Mouse (Mus musculus) kidney, embryonic 15.5 days (tissue): ENCODE measurements around the gene Tmeff1. TPM values are rescaled to one million over a fixed set of nuclear protein-coding genes. Genes with fewer than 3 reads are reported as not detected.

Experiments used
- ATAC-seq: fragments of 200-750 bp; cut with Nextera tagmentation; replicated peaks from 2 replicates; pipeline ENCODE4 v1.8.0; 2017; ENCODE audit warnings: moderate TSS enrichment; ENCODE audit not compliant: low FRiP score
- H3K27ac ChIP-seq: fragments of 300-500 bp; sonication (generic); 2 replicates; pipeline ENCODE4 v1.5.1; 2015; ENCODE audit warnings: mild to moderate bottlenecking, inconsistent platforms
- H3K27me3 ChIP-seq: fragments of 300-500 bp; sonication (generic); 2 replicates; pipeline ENCODE4 v1.6.1; 2015; ENCODE audit warnings: inconsistent platforms
- H3K36me3 ChIP-seq: fragments of 300-500 bp; sonication (generic); 2 replicates; pipeline ENCODE4 v1.6.1; 2015; ENCODE audit warnings: inconsistent platforms
- H3K4me1 ChIP-seq: fragments of 300-500 bp; sonication (generic); 2 replicates; pipeline ENCODE4 v1.6.1; 2015; ENCODE audit warnings: inconsistent platforms
- H3K4me2 ChIP-seq: fragments of 300-500 bp; sonication (generic); 2 replicates; pipeline ENCODE4 v1.6.1; 2015; ENCODE audit warnings: moderate library complexity, mild to moderate bottlenecking, inconsistent platforms
- H3K4me3 ChIP-seq: fragments of 300-500 bp; sonication (generic); replicated peaks from 2 replicates; pipeline ENCODE4 v1.5.1; 2015; ENCODE audit warnings: mild to moderate bottlenecking, inconsistent platforms
- H3K9ac ChIP-seq: fragments of 300-500 bp; sonication (generic); 2 replicates; pipeline ENCODE4 v1.6.1; 2015; ENCODE audit warnings: mild to moderate bottlenecking, inconsistent platforms
- H3K9me3 ChIP-seq: fragments of 300-500 bp; sonication (generic); replicated peaks from 2 replicates; pipeline ENCODE4 v1.6.1; 2016; ENCODE audit warnings: inconsistent platforms
- WGBS: fragments of 180-500 bp; shearing (Covaris S2); methylation state at CpG from one replicate; pipeline ENCODE4 v1.1.7; 2015; ENCODE audit warnings: mixed read lengths; 5-methylcytosine and 5-hydroxymethylcytosine counted together
- polyA plus RNA-seq: library from polyadenylated mRNA; unstranded; fragments of >200 nt; fragmentation: Nextera tagmentation; extraction: Ambion mirVana; gene quantifications from 2 replicates; pipeline ENCODE4 v1.2.1, GENCODE M21; 2015

The Tmeff1 gene
- polyA plus RNA-seq, 1 experiment from 2014 or later, result 53.8 TPM

- H3K9me3 ChIP-seq, result no peaks in the 10 kb centered on the region
Measured at GRCm38 (mm10) chr4:48592328-48592727, 7.4 kb downstream of the Tmeff1 start.

GRCm38 (mm10) chr4:48592844-48593243, 7.9 kb downstream of the Tmeff1 start:
- Histone ChIP-seq H3K9me3 (no peaks in the 10 kb centered on the region), H3K27ac (no peak overlapping the region), H3K36me3 (no peaks in the 10 kb centered on the region; the same call in 1 of the 2 replicates), H3K4me1 (peaks cover 7% of the 10 kb centered on the region), H3K9ac (no peak overlapping the region), H3K4me2 (no peak overlapping the region), H3K27me3 (no peaks in the 10 kb centered on the region), H3K4me3 (no peak overlapping the region)
- 88% methylated on average over 7 of the region's 7 CpGs for WGBS
- no peak for ATAC-seq

More at GRCm38 (mm10) chr4:48592328-48592727, 7.4 kb downstream of the Tmeff1 start:
- H3K4me1 ChIP-seq, result peaks cover 5% of the 10 kb centered on the region
- no peak for ATAC-seq
- H3K27ac ChIP-seq, result no peak overlapping the region
- peaks cover 4% of the 10 kb centered on the region; the same call in 1 of the 2 replicates for H3K36me3 ChIP-seq
- H3K27me3 ChIP-seq, result no peaks in the 10 kb centered on the region
- no peak overlapping the region for H3K4me2 ChIP-seq
- 48% methylated on average over 5 of the region's 5 CpGs for WGBS
- H3K9ac ChIP-seq, result no peak overlapping the region
- H3K4me3 ChIP-seq, result no peak overlapping the region

- Histone ChIP-seq H3K27me3 (no peaks in the 10 kb centered on the region), H3K4me3 (no peak overlapping the region), H3K9ac (no peak overlapping the region), H3K9me3 (no peaks in the 10 kb centered on the region), H3K36me3 (peaks cover 3% of the 10 kb centered on the region; the same call in 1 of the 2 replicates), H3K4me1 (0 out of 2 replicates have a peak, but pooled peaks cover 3% of the 10 kb centered on the region), H3K4me2 (no peak overlapping the region), H3K27ac (no peak overlapping the region)
- 93% methylated on average over 7 of the region's 7 CpGs for WGBS
- no peak for ATAC-seq
Measured at GRCm38 (mm10) chr4:48596111-48596510, 11.1 kb downstream of the Tmeff1 start.

- H3K4me3 ChIP-seq, result no peak overlapping the region
- H3K9ac ChIP-seq, result no peak overlapping the region
- H3K27ac ChIP-seq, result no peak overlapping the region
- no peaks in the 10 kb centered on the region for H3K4me1 ChIP-seq
- WGBS, result 77% methylated on average over 3 of the region's 3 CpGs
- ATAC-seq, result no peak
- H3K4me2 ChIP-seq, result no peak overlapping the region
- peaks cover 45% of the 10 kb centered on the region for H3K36me3 ChIP-seq
- no peaks in the 10 kb centered on the region for H3K9me3 ChIP-seq
- H3K27me3 ChIP-seq, result no peaks in the 10 kb centered on the region
Measured at GRCm38 (mm10) chr4:48605650-48606049, 20.7 kb downstream of the Tmeff1 start.

- no peaks in the 10 kb centered on the region for H3K4me1 ChIP-seq
- no peak overlapping the region for H3K27ac ChIP-seq
- no peaks in the 10 kb centered on the region for H3K9me3 ChIP-seq
- H3K36me3 ChIP-seq, result peaks cover 69% of the 10 kb centered on the region
- H3K4me2 ChIP-seq, result no peak overlapping the region
- WGBS, result 91% methylated on average over 9 of the region's 9 CpGs
- H3K4me3 ChIP-seq, result no peak overlapping the region
- ATAC-seq, result no peak
- H3K27me3 ChIP-seq, result no peaks in the 10 kb centered on the region
- H3K9ac ChIP-seq, result no peak overlapping the region
Measured at GRCm38 (mm10) chr4:48609485-48609884, 24.5 kb downstream of the Tmeff1 start.

GRCm38 (mm10) chr4:48610251-48610650, 25.3 kb downstream of the Tmeff1 start:
- Histone ChIP-seq H3K27me3 (no peaks in the 10 kb centered on the region), H3K4me1 (no peaks in the 10 kb centered on the region), H3K9me3 (no peaks in the 10 kb centered on the region), H3K4me3 (no peak overlapping the region), H3K36me3 (peaks cover 66% of the 10 kb centered on the region), H3K9ac (no peak overlapping the region), H3K27ac (no peak overlapping the region), H3K4me2 (no peak overlapping the region)
- WGBS, result 96% methylated on average over 6 of the region's 6 CpGs
- no peak for ATAC-seq

- Histone ChIP-seq H3K4me3 (no peak overlapping the region), H3K9ac (no peak overlapping the region), H3K27me3 (no peaks in the 10 kb centered on the region), H3K9me3 (no peaks in the 10 kb centered on the region), H3K36me3 (peaks cover 67% of the 10 kb centered on the region), H3K4me2 (no peak overlapping the region), H3K4me1 (no peaks in the 10 kb centered on the region), H3K27ac (no peak overlapping the region)
- ATAC-seq, result no peak
- 87% methylated on average over 4 of the region's 4 CpGs for WGBS
Measured at GRCm38 (mm10) chr4:48615483-48615882, 30.5 kb downstream of the Tmeff1 start.

GRCm38 (mm10) chr4:48617201-48617600, 32.2 kb downstream of the Tmeff1 start:
- H3K4me3 ChIP-seq, result no peak overlapping the region
- H3K9me3 ChIP-seq, result no peaks in the 10 kb centered on the region
- H3K27ac ChIP-seq, result no peak overlapping the region
- H3K27me3 ChIP-seq, result no peaks in the 10 kb centered on the region
- H3K4me1 ChIP-seq, result no peaks in the 10 kb centered on the region
- H3K36me3 ChIP-seq, result peaks cover 62% of the 10 kb centered on the region
- 96% methylated on average over 15 of the region's 15 CpGs for WGBS
- no peak overlapping the region for H3K9ac ChIP-seq
- no peak overlapping the region for H3K4me2 ChIP-seq
- ATAC-seq, result no peak

GRCm38 (mm10) chr4:48620121-48620520, 35.1 kb downstream of the Tmeff1 start:
- H3K4me3 ChIP-seq, result no peak overlapping the region
- H3K9ac ChIP-seq, result no peak overlapping the region
- ATAC-seq, result no peak
- no peak overlapping the region for H3K27ac ChIP-seq
- peaks cover 62% of the 10 kb centered on the region for H3K36me3 ChIP-seq
- H3K27me3 ChIP-seq, result no peaks in the 10 kb centered on the region
- WGBS, result 79% methylated on average over 6 of the region's 6 CpGs
- H3K4me1 ChIP-seq, result no peaks in the 10 kb centered on the region
- no peak overlapping the region for H3K4me2 ChIP-seq
- no peaks in the 10 kb centered on the region for H3K9me3 ChIP-seq

GRCm38 (mm10) chr4:48622246-48622645, 37.3 kb downstream of the Tmeff1 start:
- H3K36me3 ChIP-seq, result peaks cover 56% of the 10 kb centered on the region
- H3K4me3 ChIP-seq, result no peak overlapping the region
- no peak overlapping the region for H3K4me2 ChIP-seq
- H3K27me3 ChIP-seq, result no peaks in the 10 kb centered on the region
- H3K4me1 ChIP-seq, result no peaks in the 10 kb centered on the region
- H3K27ac ChIP-seq, result no peak overlapping the region
- ATAC-seq, result no peak
- 66% methylated on average over 6 of the region's 6 CpGs for WGBS
- no peaks in the 10 kb centered on the region for H3K9me3 ChIP-seq
- H3K9ac ChIP-seq, result no peak overlapping the region

GRCm38 (mm10) chr4:48622946-48623345, 38.0 kb downstream of the Tmeff1 start:
- no peaks in the 10 kb centered on the region for H3K9me3 ChIP-seq
- 88% methylated on average over 7 of the region's 7 CpGs for WGBS
- H3K9ac ChIP-seq, result no peak overlapping the region
- H3K27me3 ChIP-seq, result no peaks in the 10 kb centered on the region
- ATAC-seq, result no peak
- no peak overlapping the region for H3K27ac ChIP-seq
- H3K4me2 ChIP-seq, result no peak overlapping the region
- peaks cover 58% of the 10 kb centered on the region for H3K36me3 ChIP-seq
- no peak overlapping the region for H3K4me3 ChIP-seq
- no peaks in the 10 kb centered on the region for H3K4me1 ChIP-seq

GRCm38 (mm10) chr4:48624961-48625360, 40.0 kb downstream of the Tmeff1 start:
- Histone ChIP-seq H3K36me3 (peaks cover 62% of the 10 kb centered on the region), H3K9ac (no peak overlapping the region), H3K27ac (no peak overlapping the region), H3K9me3 (no peaks in the 10 kb centered on the region), H3K27me3 (no peaks in the 10 kb centered on the region), H3K4me1 (no peaks in the 10 kb centered on the region), H3K4me2 (no peak overlapping the region), H3K4me3 (no peak overlapping the region)
- 77% methylated on average over 6 of the region's 6 CpGs for WGBS
- no peak for ATAC-seq

- Histone ChIP-seq H3K27ac (no peak overlapping the region), H3K27me3 (no peaks in the 10 kb centered on the region), H3K9me3 (no peaks in the 10 kb centered on the region), H3K4me1 (no peaks in the 10 kb centered on the region), H3K9ac (no peak overlapping the region), H3K36me3 (peaks cover 59% of the 10 kb centered on the region), H3K4me2 (no peak overlapping the region), H3K4me3 (no peak overlapping the region)
- no peak for ATAC-seq
- 54% methylated on average over 9 of the region's 9 CpGs for WGBS
Measured at GRCm38 (mm10) chr4:48625836-48626235, 40.9 kb downstream of the Tmeff1 start.
